Mouse (Mus musculus): ENCODE data around the gene Snx29. TPM values are rescaled to one million over a fixed set of nuclear protein-coding genes. Genes with fewer than 3 reads are reported as not detected.

The Snx29 gene
- polyA plus RNA-seq, 1 experiment from 2014 or later = 10.2 TPM

- H3K4me2 ChIP-seq (ENCODE audit: low read depth, low read length) = no peak overlapping the region
- WGBS = 40% methylated on average over 1 of the region's 1 CpGs
- H3K4me1 ChIP-seq (ENCODE audit: control insufficient read depth, insufficient read depth, low read length) = no peaks in the 10 kb centered on the region
- H3K9ac ChIP-seq (ENCODE audit: low read length) = no peak overlapping the region
- no peak overlapping the region for H3K27ac ChIP-seq (ENCODE audit: low read length)
- no peaks in the 10 kb centered on the region for H3K9me3 ChIP-seq (replicated peaks; ENCODE audit: control insufficient read depth, low read length)
- no peaks in the 10 kb centered on the region for H3K27me3 ChIP-seq (ENCODE audit: control insufficient read depth, insufficient read depth, low read length)
- H3K36me3 ChIP-seq (ENCODE audit: control insufficient read depth, insufficient read depth, low read length) = no peaks in the 10 kb centered on the region
- ATAC-seq (ENCODE audit: insufficient read depth, low FRiP score) = no peak
- no peak overlapping the region for H3K4me3 ChIP-seq (replicated peaks; ENCODE audit: low read length)
Measured at GRCm38 (mm10) chr16:11657111-11657510, 334.4 kb downstream of the Snx29 start.

- Histone ChIP-seq H3K9ac (ENCODE audit: low read length) (no peak overlapping the region), H3K4me2 (ENCODE audit: low read depth, low read length) (no peak overlapping the region), H3K27ac (ENCODE audit: low read length) (no peak overlapping the region), H3K4me3 (replicated peaks; ENCODE audit: low read length) (no peak overlapping the region), H3K36me3 (ENCODE audit: control insufficient read depth, insufficient read depth, low read length) (no peaks in the 10 kb centered on the region), H3K4me1 (ENCODE audit: control insufficient read depth, insufficient read depth, low read length) (no peaks in the 10 kb centered on the region), H3K27me3 (ENCODE audit: control insufficient read depth, insufficient read depth, low read length) (no peaks in the 10 kb centered on the region), H3K9me3 (replicated peaks; ENCODE audit: control insufficient read depth, low read length) (no peaks in the 10 kb centered on the region)
- ATAC-seq (ENCODE audit: insufficient read depth, low FRiP score) = no peak
- 81% methylated on average over 6 of the region's 6 CpGs for WGBS
Measured at GRCm38 (mm10) chr16:11659111-11659720, 336.5 kb downstream of the Snx29 start.

- no peak overlapping the region for H3K4me3 ChIP-seq (replicated peaks; ENCODE audit: low read length)
- no peaks in the 10 kb centered on the region for H3K9me3 ChIP-seq (replicated peaks; ENCODE audit: control insufficient read depth, low read length)
- no peak for ATAC-seq (ENCODE audit: insufficient read depth, low FRiP score)
- WGBS = 80% methylated on average over 13 of the region's 13 CpGs
- H3K27ac ChIP-seq (ENCODE audit: low read length) = no peak overlapping the region
- H3K4me2 ChIP-seq (ENCODE audit: low read depth, low read length) = no peak overlapping the region
- H3K36me3 ChIP-seq (ENCODE audit: control insufficient read depth, insufficient read depth, low read length) = no peaks in the 10 kb centered on the region
- H3K4me1 ChIP-seq (ENCODE audit: control insufficient read depth, insufficient read depth, low read length) = no peaks in the 10 kb centered on the region
- no peak overlapping the region for H3K9ac ChIP-seq (ENCODE audit: low read length)
- H3K27me3 ChIP-seq (ENCODE audit: control insufficient read depth, insufficient read depth, low read length) = no peaks in the 10 kb centered on the region
Measured at GRCm38 (mm10) chr16:11664896-11665705, 342.4 kb downstream of the Snx29 start.

- no peak for ATAC-seq (ENCODE audit: insufficient read depth, low FRiP score)
- H3K4me1 ChIP-seq (ENCODE audit: control insufficient read depth, insufficient read depth, low read length) = no peaks in the 10 kb centered on the region
- no peak overlapping the region for H3K27ac ChIP-seq (ENCODE audit: low read length)
- H3K9ac ChIP-seq (ENCODE audit: low read length) = no peak overlapping the region
- 77% methylated on average over 6 of the region's 6 CpGs for WGBS
- H3K4me2 ChIP-seq (ENCODE audit: low read depth, low read length) = no peak overlapping the region
- H3K27me3 ChIP-seq (ENCODE audit: control insufficient read depth, insufficient read depth, low read length) = no peaks in the 10 kb centered on the region
- no peaks in the 10 kb centered on the region for H3K36me3 ChIP-seq (ENCODE audit: control insufficient read depth, insufficient read depth, low read length)
- H3K4me3 ChIP-seq (replicated peaks; ENCODE audit: low read length) = no peak overlapping the region
- H3K9me3 ChIP-seq (replicated peaks; ENCODE audit: control insufficient read depth, low read length) = no peaks in the 10 kb centered on the region
Measured at GRCm38 (mm10) chr16:11665869-11666268, 343.2 kb downstream of the Snx29 start.

GRCm38 (mm10) chr16:11668375-11668774 is 345.7 kb downstream of the Snx29 start:
- H3K4me2 ChIP-seq (ENCODE audit: low read depth, low read length) = no peak overlapping the region
- no peak overlapping the region for H3K9ac ChIP-seq (ENCODE audit: low read length)
- no peaks in the 10 kb centered on the region for H3K4me1 ChIP-seq (ENCODE audit: control insufficient read depth, insufficient read depth, low read length)
- no peaks in the 10 kb centered on the region for H3K36me3 ChIP-seq (ENCODE audit: control insufficient read depth, insufficient read depth, low read length)
- no peak overlapping the region for H3K27ac ChIP-seq (ENCODE audit: low read length)
- no peak overlapping the region for H3K4me3 ChIP-seq (replicated peaks; ENCODE audit: low read length)
- WGBS = 82% methylated on average over 1 of the region's 1 CpGs
- no peak for ATAC-seq (ENCODE audit: insufficient read depth, low FRiP score)
- no peaks in the 10 kb centered on the region for H3K27me3 ChIP-seq (ENCODE audit: control insufficient read depth, insufficient read depth, low read length)
- no peaks in the 10 kb centered on the region for H3K9me3 ChIP-seq (replicated peaks; ENCODE audit: control insufficient read depth, low read length)

GRCm38 (mm10) chr16:11668878-11669277 is 346.2 kb downstream of the Snx29 start:
- WGBS = 66% methylated on average over 1 of the region's 1 CpGs
- no peak for ATAC-seq (ENCODE audit: insufficient read depth, low FRiP score)
- no peak overlapping the region for H3K4me3 ChIP-seq (replicated peaks; ENCODE audit: low read length)

GRCm38 (mm10) chr16:11670251-11670970 is 347.7 kb downstream of the Snx29 start:
- no peak for ATAC-seq (ENCODE audit: insufficient read depth, low FRiP score)
- Histone ChIP-seq H3K27me3 (ENCODE audit: control insufficient read depth, insufficient read depth, low read length) (no peaks in the 10 kb centered on the region), H3K4me2 (ENCODE audit: low read depth, low read length) (no peak overlapping the region), H3K36me3 (ENCODE audit: control insufficient read depth, insufficient read depth, low read length) (no peaks in the 10 kb centered on the region), H3K4me3 (replicated peaks; ENCODE audit: low read length) (no peak overlapping the region), H3K27ac (ENCODE audit: low read length) (no peak overlapping the region), H3K4me1 (ENCODE audit: control insufficient read depth, insufficient read depth, low read length) (no peaks in the 10 kb centered on the region), H3K9ac (ENCODE audit: low read length) (no peak overlapping the region), H3K9me3 (replicated peaks; ENCODE audit: control insufficient read depth, low read length) (no peaks in the 10 kb centered on the region)
- 78% methylated on average over 9 of the region's 9 CpGs for WGBS

More at GRCm38 (mm10) chr16:11668878-11669277, 346.2 kb downstream of the Snx29 start:
- Histone ChIP-seq H3K9ac (ENCODE audit: low read length) (no peak overlapping the region), H3K4me1 (ENCODE audit: control insufficient read depth, insufficient read depth, low read length) (no peaks in the 10 kb centered on the region), H3K9me3 (replicated peaks; ENCODE audit: control insufficient read depth, low read length) (no peaks in the 10 kb centered on the region), H3K4me2 (ENCODE audit: low read depth, low read length) (no peak overlapping the region), H3K27ac (ENCODE audit: low read length) (no peak overlapping the region), H3K36me3 (ENCODE audit: control insufficient read depth, insufficient read depth, low read length) (no peaks in the 10 kb centered on the region), H3K27me3 (ENCODE audit: control insufficient read depth, insufficient read depth, low read length) (no peaks in the 10 kb centered on the region)

- ATAC-seq (ENCODE audit: insufficient read depth, low FRiP score) = no peak
Measured at GRCm38 (mm10) chr16:11670971-11671310, 348.2 kb downstream of the Snx29 start.

GRCm38 (mm10) chr16:11676006-11676405 is 353.3 kb downstream of the Snx29 start:
- Histone ChIP-seq H3K4me1 (ENCODE audit: control insufficient read depth, insufficient read depth, low read length) (no peaks in the 10 kb centered on the region), H3K4me2 (ENCODE audit: low read depth, low read length) (no peak overlapping the region), H3K4me3 (replicated peaks; ENCODE audit: low read length) (no peak overlapping the region), H3K27ac (ENCODE audit: low read length) (no peak overlapping the region), H3K9me3 (replicated peaks; ENCODE audit: control insufficient read depth, low read length) (no peaks in the 10 kb centered on the region), H3K36me3 (ENCODE audit: control insufficient read depth, insufficient read depth, low read length) (no peaks in the 10 kb centered on the region), H3K27me3 (ENCODE audit: control insufficient read depth, insufficient read depth, low read length) (no peaks in the 10 kb centered on the region), H3K9ac (ENCODE audit: low read length) (no peak overlapping the region)
- ATAC-seq (ENCODE audit: insufficient read depth, low FRiP score) = no peak
- WGBS = 66% methylated on average over 4 of the region's 4 CpGs

More at GRCm38 (mm10) chr16:11670971-11671310, 348.2 kb downstream of the Snx29 start:
- Histone ChIP-seq H3K9ac (ENCODE audit: low read length) (no peak overlapping the region), H3K4me1 (ENCODE audit: control insufficient read depth, insufficient read depth, low read length) (no peaks in the 10 kb centered on the region), H3K27ac (ENCODE audit: low read length) (no peak overlapping the region), H3K36me3 (ENCODE audit: control insufficient read depth, insufficient read depth, low read length) (no peaks in the 10 kb centered on the region), H3K9me3 (replicated peaks; ENCODE audit: control insufficient read depth, low read length) (no peaks in the 10 kb centered on the region), H3K4me3 (replicated peaks; ENCODE audit: low read length) (no peak overlapping the region), H3K27me3 (ENCODE audit: control insufficient read depth, insufficient read depth, low read length) (no peaks in the 10 kb centered on the region), H3K4me2 (ENCODE audit: low read depth, low read length) (no peak overlapping the region)
- 58% methylated on average over 6 of the region's 6 CpGs for WGBS
